Comparison of ENCODE assay signal across 14 mouse cellular contexts in genomic region chr2:159853891-159854665, GRCm38 (mm10).
DNase-seq lines count a peak whose midpoint lies in the region; ATAC-seq and TF ChIP-seq lines count a peak whose summit lies in the region.
"Had no signal": no experiment of that assay in that cellular context is flagged by ENCODE, and none has a peak within 500 bp of the region (broad histone marks: within the 10 kb centered on the region; RNA-seq: fewer than 3 reads in every experiment).

No protein-coding gene starts in this region.

- H3K4me2 ChIP-seq in heart, embryonic 11.5 days: no peak overlapping the region
- H3K4me2 ChIP-seq: embryonic facial prominence, embryonic 12.5 days; hindbrain, embryonic 15.5 days; liver, embryonic 11.5 days; midbrain, embryonic 12.5 days had no signal

- TF ChIP-seq POLR2A in heart, adult 2 months (IDR thresholded peaks at IDR 0.05; ENCODE audit: insufficient read depth, low read depth, low read length): no peak

- DNase-seq in heart, adult 2 months: peak; percentile 52 to 71
- DNase-seq in ovary, adult 18-20 months (ENCODE audit: low spot score): peak; percentile 2
- DNase-seq in ovary, postnatal 10 days (ENCODE audit: low spot score): no peak
- DNase-seq in heart, adult 9 months (ENCODE audit: low spot score in 2 of 2): peak; percentile 70 to 71
- DNase-seq in testis, postnatal 10 days (ENCODE audit: low spot score): no peak
- no peak for DNase-seq in urinary bladder, adult 2 months (ENCODE audit: low spot score)
- no peak for DNase-seq in right cerebral cortex, postnatal 14 days
- DNase-seq: cerebellum, adult 11-12 months had no signal

- no peak overlapping the region for H3K9ac ChIP-seq in heart, adult 2 months (ENCODE audit: low read depth, low read length)
- no peak overlapping the region for H3K9ac ChIP-seq in heart, embryonic 11.5 days (ENCODE audit: low read depth, low read length)
- H3K9ac ChIP-seq: embryonic facial prominence, embryonic 12.5 days; hindbrain, embryonic 15.5 days; midbrain, embryonic 12.5 days had no signal

- TF ChIP-seq CTCF in heart, adult 2 months (IDR thresholded peaks at IDR 0.05): no peak

- H3K27ac ChIP-seq in heart, adult 2 months: no peak overlapping the region
- no peak overlapping the region for H3K27ac ChIP-seq in heart, embryonic 11.5 days (ENCODE audit: low read depth, low read length)
- H3K27ac ChIP-seq: embryonic facial prominence, embryonic 12.5 days; hindbrain, embryonic 15.5 days; midbrain, embryonic 12.5 days had no signal

- no peaks in the 10 kb centered on the region for H3K79me2 ChIP-seq in heart, adult 2 months (replicated peaks; ENCODE audit: control insufficient read depth, insufficient read depth, low read length)

- no peaks in the 10 kb centered on the region for H3K9me3 ChIP-seq in heart, embryonic 11.5 days (replicated peaks; ENCODE audit: control insufficient read depth, low read length)
- H3K9me3 ChIP-seq: embryonic facial prominence, embryonic 12.5 days; hindbrain, embryonic 15.5 days; midbrain, embryonic 12.5 days had no signal

- TF ChIP-seq EP300 in heart, adult 2 months (IDR thresholded peaks at IDR 0.05; ENCODE audit: insufficient read depth, low read depth, low read length): no peak

- ATAC-seq in heart, embryonic 11.5 days (replicated peaks; ENCODE audit: insufficient number of reproducible peaks, low FRiP score, low TSS enrichment): no peak

- H3K36me3 ChIP-seq in heart, adult 2 months (ENCODE audit: control insufficient read depth, insufficient read depth, low read length): no peaks in the 10 kb centered on the region
- H3K36me3 ChIP-seq in heart, embryonic 11.5 days (ENCODE audit: control insufficient read depth, insufficient read depth, low read length): no peaks in the 10 kb centered on the region
- H3K36me3 ChIP-seq: embryonic facial prominence, embryonic 12.5 days; hindbrain, embryonic 15.5 days; midbrain, embryonic 12.5 days had no signal

- no peaks in the 10 kb centered on the region; the same call in none of the 2 replicates for H3K4me1 ChIP-seq in heart, adult 2 months (ENCODE audit: control insufficient read depth, insufficient read depth, low read length)
- no peaks in the 10 kb centered on the region for H3K4me1 ChIP-seq in heart, embryonic 11.5 days (ENCODE audit: control insufficient read depth, insufficient read depth, low read length)
- H3K4me1 ChIP-seq: embryonic facial prominence, embryonic 12.5 days; hindbrain, embryonic 15.5 days; midbrain, embryonic 12.5 days had no signal

- H3K4me3 ChIP-seq in heart, adult 2 months: no peak overlapping the region
- no peak overlapping the region for H3K4me3 ChIP-seq in heart, embryonic 11.5 days (ENCODE audit: low read depth, low read length)
- H3K4me3 ChIP-seq: embryonic facial prominence, embryonic 12.5 days; hindbrain, embryonic 15.5 days; midbrain, embryonic 12.5 days; myocyte had no signal

- no peaks in the 10 kb centered on the region for H3K27me3 ChIP-seq in heart, adult 2 months (ENCODE audit: control insufficient read depth, insufficient read depth, low read length)
- H3K27me3 ChIP-seq in heart, embryonic 11.5 days (ENCODE audit: control insufficient read depth, insufficient read depth, low read length): no peaks in the 10 kb centered on the region
- H3K27me3 ChIP-seq: embryonic facial prominence, embryonic 12.5 days; hindbrain, embryonic 15.5 days; midbrain, embryonic 12.5 days had no signal

- intact Hi-C loops in heart, adult 2 months (cut with DNase I): no loop called here

- 64% methylated on average over 5 of the region's 5 CpGs for WGBS in heart, adult 2 months
- 75% methylated on average over 5 of the region's 5 CpGs for WGBS in heart, embryonic 11.5 days (ENCODE audit: insufficient replicate concordance)

Comparison
In these comparisons a context has a peak if more than half of its experiments do, and no peak if none do; other contexts are left out.
1. DNase-seq: peak in heart, adult 2 months (2 of 2), ovary, adult 18-20 months (single experiment) and heart, adult 9 months (2 of 2); none in ovary, postnatal 10 days (single experiment), testis, postnatal 10 days (single experiment), urinary bladder, adult 2 months (single experiment) and right cerebral cortex, postnatal 14 days (single experiment).